Mouse (Mus musculus) thymus, adult 2 months (tissue): ENCODE data around the gene Zbtb42.

ENCODE experiments used
- CTCF ChIP-seq: fragments of 200-500 bp; IDR thresholded peaks from 2 replicates; pipeline ENCODE4 v1.5.1; 2012; ENCODE audit warnings: mild to moderate bottlenecking, control low read depth, low read length, moderate library complexity, borderline replicate concordance; ENCODE audit not compliant: control insufficient read depth, poor library complexity, insufficient read depth; ENCODE audit errors: extremely low read depth
- POLR2A ChIP-seq: fragments of 200-500 bp; IDR thresholded peaks from 2 replicates; pipeline ENCODE4 v1.6.1; 2012; ENCODE audit warnings: mild to moderate bottlenecking, low read length, control low read depth, moderate library complexity; ENCODE audit not compliant: control insufficient read depth, poor library complexity, insufficient read depth; ENCODE audit errors: extremely low read depth

DNA sequence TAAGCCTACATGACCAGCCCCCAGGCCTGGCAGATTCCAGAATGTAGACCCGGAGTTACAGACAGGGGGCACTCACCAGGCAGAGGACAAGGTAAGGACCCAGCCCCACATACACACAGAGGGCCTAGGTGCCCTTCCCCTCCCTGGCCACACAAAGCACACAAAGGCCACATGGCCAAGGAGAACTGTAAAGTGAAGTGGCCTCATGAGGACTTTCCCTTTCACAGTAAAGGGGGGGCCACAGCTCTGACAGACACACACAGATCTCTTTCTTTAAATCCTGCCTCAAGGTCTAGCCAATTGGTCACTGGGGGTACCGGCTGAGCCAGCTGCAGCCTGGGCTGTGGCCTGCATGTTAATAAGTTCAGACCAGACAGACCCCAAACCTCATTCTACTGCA is 14.5 kb upstream of the Zbtb42 start:
- TF ChIP-seq CTCF (no peak), POLR2A (no peak)
